ENCODE assay signal across 8 mouse cellular contexts in genomic region chr13:112375766-112376165, GRCm38 (mm10).
DNase-seq lines count a peak whose midpoint lies in the region; ATAC-seq lines count a peak whose summit lies in the region.

No protein-coding gene starts in this region.

- peak; percentile 57 for DNase-seq in adrenal gland, postnatal 10 days
- no peak for DNase-seq in adrenal gland, adult 18-20 months (ENCODE audit: low spot score in 2 of 2)
- peak; percentile 51 for DNase-seq in midbrain, embryonic 14.5 days
- DNase-seq in thymus, postnatal 0 days (ENCODE audit: low spot score), result no peak

- no peak overlapping the region for H3K4me3 ChIP-seq in midbrain, embryonic 12.5 days
- H3K4me3 ChIP-seq in midbrain, embryonic 16.5 days (ENCODE audit: low read depth, low read length), result no peak overlapping the region
- H3K4me3 ChIP-seq in intestine, embryonic 16.5 days (ENCODE audit: low read length), result no peak overlapping the region
- no peak overlapping the region for H3K4me3 ChIP-seq in midbrain, embryonic 14.5 days (replicated peaks; ENCODE audit: low read depth, low read length)

- H3K27me3 ChIP-seq in midbrain, embryonic 12.5 days, result no peaks in the 10 kb centered on the region
- no peaks in the 10 kb centered on the region for H3K27me3 ChIP-seq in midbrain, embryonic 16.5 days (ENCODE audit: control insufficient read depth, insufficient read depth, low read depth, low read length)
- H3K27me3 ChIP-seq in intestine, embryonic 16.5 days (replicated peaks; ENCODE audit: control insufficient read depth, insufficient read depth, low read length), result no peaks in the 10 kb centered on the region
- no peaks in the 10 kb centered on the region for H3K27me3 ChIP-seq in midbrain, embryonic 14.5 days (ENCODE audit: control insufficient read depth, insufficient read depth, low read length)

- peaks cover 3% of the 10 kb centered on the region; the same call in 1 of the 2 replicates for H3K4me1 ChIP-seq in midbrain, embryonic 12.5 days
- H3K4me1 ChIP-seq in midbrain, embryonic 16.5 days (ENCODE audit: control insufficient read depth, insufficient read depth, low read length), result 0 out of 2 replicates have a peak, but pooled peaks cover 2% of the 10 kb centered on the region
- H3K4me1 ChIP-seq in intestine, embryonic 16.5 days (ENCODE audit: control insufficient read depth, insufficient read depth, low read length), result 0 out of 2 replicates have a peak, but pooled peaks cover 5% of the 10 kb centered on the region
- H3K4me1 ChIP-seq in midbrain, embryonic 14.5 days (ENCODE audit: control insufficient read depth, insufficient read depth, low read length), result no peaks in the 10 kb centered on the region

- no peak overlapping the region for H3K4me2 ChIP-seq in midbrain, embryonic 12.5 days (replicated peaks)
- no peak overlapping the region for H3K4me2 ChIP-seq in midbrain, embryonic 16.5 days (ENCODE audit: low read length)
- no peak overlapping the region for H3K4me2 ChIP-seq in intestine, embryonic 16.5 days (ENCODE audit: low read depth, low read length)
- H3K4me2 ChIP-seq in midbrain, embryonic 14.5 days (ENCODE audit: low read length), result no peak overlapping the region

- H3K9me3 ChIP-seq in midbrain, embryonic 12.5 days, result no peaks in the 10 kb centered on the region
- H3K9me3 ChIP-seq in midbrain, embryonic 16.5 days (replicated peaks; ENCODE audit: control insufficient read depth, low read length, poor library complexity, severe bottlenecking), result no peaks in the 10 kb centered on the region
- H3K9me3 ChIP-seq in intestine, embryonic 16.5 days (ENCODE audit: control insufficient read depth, low read length), result no peaks in the 10 kb centered on the region
- H3K9me3 ChIP-seq in midbrain, embryonic 14.5 days (ENCODE audit: control insufficient read depth, low read length), result no peaks in the 10 kb centered on the region

- no peak overlapping the region for H3K27ac ChIP-seq in midbrain, embryonic 12.5 days (replicated peaks)
- H3K27ac ChIP-seq in midbrain, embryonic 16.5 days (ENCODE audit: low read length), result no peak overlapping the region
- no peak overlapping the region for H3K27ac ChIP-seq in intestine, embryonic 16.5 days (ENCODE audit: low read length)
- no peak overlapping the region for H3K27ac ChIP-seq in midbrain, embryonic 14.5 days (replicated peaks; ENCODE audit: low read depth, low read length)

- whole genome bisulfite sequencing in midbrain, embryonic 12.5 days, result 48% methylated on average over 8 of the region's 8 CpGs
- 34% methylated on average over 8 of the region's 8 CpGs for WGBS in midbrain, embryonic 16.5 days
- 42% methylated on average over 8 of the region's 8 CpGs for WGBS in intestine, embryonic 16.5 days
- WGBS in midbrain, embryonic 14.5 days, result 39% methylated on average over 8 of the region's 8 CpGs

- no peak overlapping the region for H3K9ac ChIP-seq in midbrain, embryonic 12.5 days (replicated peaks)
- no peak overlapping the region for H3K9ac ChIP-seq in midbrain, embryonic 16.5 days (ENCODE audit: low read depth, low read length)
- H3K9ac ChIP-seq in intestine, embryonic 16.5 days (ENCODE audit: low read depth, low read length), result no peak overlapping the region
- H3K9ac ChIP-seq in midbrain, embryonic 14.5 days (replicated peaks; ENCODE audit: low read length), result no peak overlapping the region

- no peaks in the 10 kb centered on the region for H3K36me3 ChIP-seq in midbrain, embryonic 12.5 days
- no peaks in the 10 kb centered on the region for H3K36me3 ChIP-seq in midbrain, embryonic 16.5 days (ENCODE audit: control insufficient read depth, insufficient read depth, low read length)
- no peaks in the 10 kb centered on the region for H3K36me3 ChIP-seq in intestine, embryonic 16.5 days (ENCODE audit: control insufficient read depth, insufficient read depth, low read length)
- no peaks in the 10 kb centered on the region for H3K36me3 ChIP-seq in midbrain, embryonic 14.5 days (ENCODE audit: control insufficient read depth, insufficient read depth, low read length)

- peak; percentile 41; the same call in 1 of the 2 replicates for ATAC-seq in midbrain, embryonic 12.5 days (ENCODE audit: low FRiP score, low read depth)
- no peak for ATAC-seq in midbrain, embryonic 16.5 days
- ATAC-seq in intestine, embryonic 16.5 days, result peak; percentile 96
- ATAC-seq in midbrain, embryonic 14.5 days (ENCODE audit: low FRiP score, low TSS enrichment), result no peak
- ATAC-seq in frontal cortex, adult (ENCODE audit: low TSS enrichment), result no peak

Comparison
In these comparisons a context has a peak if more than half of its experiments do, and no peak if none do; other contexts are left out.
1. DNase-seq: peak in adrenal gland, postnatal 10 days (single experiment) and midbrain, embryonic 14.5 days (single experiment); none in adrenal gland, adult 18-20 months (0 of 2) and thymus, postnatal 0 days (single experiment).
2. ATAC-seq: peak in midbrain, embryonic 12.5 days (single experiment) and intestine, embryonic 16.5 days (single experiment); none in midbrain, embryonic 16.5 days (single experiment), midbrain, embryonic 14.5 days (single experiment) and frontal cortex, adult (single experiment).